Mouse (Mus musculus): ENCODE measurements around the gene Rtn4rl2. TPM values are rescaled to one million over a fixed set of nuclear protein-coding genes. Genes with fewer than 3 reads are reported as not detected.

Gene Rtn4rl2
- polyA plus RNA-seq, 1 experiment from 2014 or later: 2.6 TPM

GRCm38 (mm10) chr2:84858551-84858950, 28.0 kb downstream of the Rtn4rl2 start:
- no peaks in the 10 kb centered on the region for H3K9me3 ChIP-seq
- no peak overlapping the region for H3K27ac ChIP-seq (replicated peaks)
- H3K4me3 ChIP-seq: no peak overlapping the region
- DNase-seq (ENCODE audit: low spot score): no peak
- WGBS: 87% methylated on average over 1 of the region's 1 CpGs
- H3K36me3 ChIP-seq (replicated peaks): peaks cover 98% of the 10 kb centered on the region
- no peaks in the 10 kb centered on the region for H3K4me1 ChIP-seq
- no peaks in the 10 kb centered on the region for H3K27me3 ChIP-seq (replicated peaks; ENCODE audit: low read depth, poor library complexity, severe bottlenecking)

- no peak overlapping the region for H3K27ac ChIP-seq (replicated peaks)
- H3K9me3 ChIP-seq: no peaks in the 10 kb centered on the region
- no peak overlapping the region for H3K4me3 ChIP-seq
- peaks cover 95% of the 10 kb centered on the region for H3K36me3 ChIP-seq (replicated peaks)
- peak; percentile 61 for DNase-seq (ENCODE audit: low spot score)
- H3K4me1 ChIP-seq: peaks cover 10% of the 10 kb centered on the region
- WGBS: 65% methylated on average over 2 of the region's 2 CpGs
- no peaks in the 10 kb centered on the region for H3K27me3 ChIP-seq (replicated peaks; ENCODE audit: low read depth, poor library complexity, severe bottlenecking)
Observed at GRCm38 (mm10) chr2:84855732-84856131, 30.8 kb downstream of the Rtn4rl2 start.

GRCm38 (mm10) chr2:84851130-84852040, 35.1 kb downstream of the Rtn4rl2 start:
- 32% methylated on average over 23 of the region's 23 CpGs for WGBS
- Histone ChIP-seq H3K27me3 (replicated peaks; ENCODE audit: low read depth, poor library complexity, severe bottlenecking) (no peaks in the 10 kb centered on the region), H3K4me1 (peaks cover 18% of the 10 kb centered on the region), H3K4me3 (peak overlapping the region; percentile 30; the same call in 1 of the 2 replicates), H3K27ac (replicated peaks) (no peak overlapping the region), H3K36me3 (replicated peaks) (peaks cover 96% of the 10 kb centered on the region), H3K9me3 (no peaks in the 10 kb centered on the region)
- DNase-seq (ENCODE audit: low spot score): peak; percentile 80

GRCm38 (mm10) chr2:84850407-84851129, 35.9 kb downstream of the Rtn4rl2 start:
- H3K27me3 ChIP-seq (replicated peaks; ENCODE audit: low read depth, poor library complexity, severe bottlenecking): no peaks in the 10 kb centered on the region
- no peak for DNase-seq (ENCODE audit: low spot score)
- peaks cover 18% of the 10 kb centered on the region for H3K4me1 ChIP-seq
- H3K36me3 ChIP-seq (replicated peaks): peaks cover 96% of the 10 kb centered on the region
- 61% methylated on average over 7 of the region's 7 CpGs for WGBS
- H3K4me3 ChIP-seq: no peak overlapping the region
- H3K27ac ChIP-seq (replicated peaks): no peak overlapping the region
- H3K9me3 ChIP-seq: no peaks in the 10 kb centered on the region

GRCm38 (mm10) chr2:84845226-84845625, 41.3 kb downstream of the Rtn4rl2 start:
- no peak for DNase-seq (ENCODE audit: low spot score)
- H3K4me1 ChIP-seq: peaks cover 27% of the 10 kb centered on the region
- H3K4me3 ChIP-seq: no peak overlapping the region
- 87% methylated on average over 1 of the region's 1 CpGs for WGBS
- H3K9me3 ChIP-seq: no peaks in the 10 kb centered on the region
- peaks cover 66% of the 10 kb centered on the region for H3K36me3 ChIP-seq (replicated peaks)
- H3K27ac ChIP-seq (replicated peaks): no peak overlapping the region
- no peaks in the 10 kb centered on the region for H3K27me3 ChIP-seq (replicated peaks; ENCODE audit: low read depth, poor library complexity, severe bottlenecking)

- H3K27ac ChIP-seq (replicated peaks): no peak overlapping the region
Observed at GRCm38 (mm10) chr2:84843654-84844053, 42.9 kb downstream of the Rtn4rl2 start.

GRCm38 (mm10) chr2:84841905-84842304, 44.6 kb downstream of the Rtn4rl2 start:
- peaks cover 18% of the 10 kb centered on the region for H3K27me3 ChIP-seq (replicated peaks; ENCODE audit: low read depth, poor library complexity, severe bottlenecking)
- peak overlapping the region; percentile 96; the same call in 1 of the 2 replicates for H3K27ac ChIP-seq (replicated peaks)
- H3K9me3 ChIP-seq: no peaks in the 10 kb centered on the region
- no peak for DNase-seq (ENCODE audit: low spot score)
- H3K36me3 ChIP-seq (replicated peaks): peaks cover 33% of the 10 kb centered on the region
- peaks cover 50% of the 10 kb centered on the region for H3K4me1 ChIP-seq
- peak overlapping the region; percentile 85 for H3K4me3 ChIP-seq

More at GRCm38 (mm10) chr2:84843654-84844053, 42.9 kb downstream of the Rtn4rl2 start:
- Histone ChIP-seq H3K4me3 (no peak overlapping the region), H3K27me3 (replicated peaks; ENCODE audit: low read depth, poor library complexity, severe bottlenecking) (peaks cover 2% of the 10 kb centered on the region), H3K9me3 (no peaks in the 10 kb centered on the region), H3K36me3 (replicated peaks) (peaks cover 51% of the 10 kb centered on the region), H3K4me1 (peaks cover 36% of the 10 kb centered on the region)
- DNase-seq (ENCODE audit: low spot score): no peak
- WGBS: 81% methylated on average over 6 of the region's 6 CpGs

- Histone ChIP-seq H3K27me3 (replicated peaks; ENCODE audit: low read depth, poor library complexity, severe bottlenecking) (peaks cover 18% of the 10 kb centered on the region), H3K36me3 (replicated peaks) (peaks cover 24% of the 10 kb centered on the region), H3K4me3 (peak overlapping the region; percentile 85), H3K27ac (replicated peaks) (peak overlapping the region; percentile 96), H3K4me1 (peaks cover 50% of the 10 kb centered on the region), H3K9me3 (no peaks in the 10 kb centered on the region)
- no peak for DNase-seq (ENCODE audit: low spot score)
- WGBS: 7% methylated on average over 17 of the region's 17 CpGs
Observed at GRCm38 (mm10) chr2:84840748-84841563, 45.6 kb downstream of the Rtn4rl2 start.

GRCm38 (mm10) chr2:84840016-84840747, 46.3 kb downstream of the Rtn4rl2 start:
- DNase-seq (ENCODE audit: low spot score): peak; percentile 93
- under 1% methylated on average over 54 of the region's 54 CpGs for WGBS

GRCm38 (mm10) chr2:84838993-84839980, 47.2 kb downstream of the Rtn4rl2 start:
- H3K9me3 ChIP-seq: no peaks in the 10 kb centered on the region
- H3K27ac ChIP-seq (replicated peaks): peak overlapping the region; percentile 96
- peaks cover 7% of the 10 kb centered on the region; the same call in 1 of the 2 replicates for H3K36me3 ChIP-seq (replicated peaks)
- H3K27me3 ChIP-seq (replicated peaks; ENCODE audit: low read depth, poor library complexity, severe bottlenecking): peaks cover 23% of the 10 kb centered on the region
- H3K4me3 ChIP-seq: peak overlapping the region; percentile 85
- WGBS: under 1% methylated on average over 47 of the region's 47 CpGs
- peak; percentile 75 for DNase-seq (ENCODE audit: low spot score)
- peaks cover 50% of the 10 kb centered on the region for H3K4me1 ChIP-seq

More at GRCm38 (mm10) chr2:84840016-84840747, 46.3 kb downstream of the Rtn4rl2 start:
- Histone ChIP-seq H3K4me1 (peaks cover 50% of the 10 kb centered on the region), H3K27ac (replicated peaks) (peak overlapping the region; percentile 96), H3K36me3 (replicated peaks) (peaks cover 16% of the 10 kb centered on the region), H3K27me3 (replicated peaks; ENCODE audit: low read depth, poor library complexity, severe bottlenecking) (peaks cover 23% of the 10 kb centered on the region), H3K4me3 (peak overlapping the region; percentile 85), H3K9me3 (no peaks in the 10 kb centered on the region)

- H3K27me3 ChIP-seq (replicated peaks; ENCODE audit: low read depth, poor library complexity, severe bottlenecking): peaks cover 23% of the 10 kb centered on the region
- DNase-seq (ENCODE audit: low spot score): no peak
- H3K27ac ChIP-seq (replicated peaks): peak within 1 kb of the TSS; percentile 96
- H3K4me1 ChIP-seq: peaks cover 50% of the 10 kb centered on the region
- H3K36me3 ChIP-seq (replicated peaks): no peaks in the 10 kb centered on the region
- no peaks in the 10 kb centered on the region for H3K9me3 ChIP-seq
- WGBS: 12% methylated on average over 10 of the region's 10 CpGs
- H3K4me3 ChIP-seq: peak within 1 kb of the TSS; percentile 85
Observed at GRCm38 (mm10) chr2:84838593-84838949, 47.9 kb downstream of the Rtn4rl2 start, which contains the start of gene Slc43a1. TSS of gene Slc43a1 (plus strand) at chr2:84838850.
